Mouse (Mus musculus) brown adipose tissue, adult 24 weeks (tissue): Measurements from ENCODE around the gene Fam171a2. TPM values are rescaled to one million over a fixed set of nuclear protein-coding genes. Genes with fewer than 3 reads are reported as not detected.

Source experiments
- H3K27ac ChIP-seq: fragments of 200-500 bp; replicated peaks from 2 replicates; pipeline ENCODE4 v1.5.1; 2012; ENCODE audit warnings: low read depth, mild to moderate bottlenecking, low read length
- H3K4me1 ChIP-seq: fragments of 200-500 bp; 2 replicates; pipeline ENCODE4 v1.6.1; 2012; ENCODE audit warnings: low read length, mixed read lengths; ENCODE audit not compliant: control insufficient read depth, insufficient read depth, insufficient read length
- H3K4me3 ChIP-seq: fragments of 200-500 bp; 2 replicates; pipeline ENCODE4 v1.5.1; 2012; ENCODE audit warnings: low read depth, mild to moderate bottlenecking, low read length, moderate library complexity; ENCODE audit not compliant: insufficient read depth
- polyA plus RNA-seq: library from polyadenylated mRNA; stranded (reverse); fragments of >200 nt; gene quantifications from 2 replicates; pipeline ENCODE4 v1.2.4, GENCODE M21; 2012; ENCODE audit not compliant: missing spikeins, insufficient read depth, insufficient read length

The Fam171a2 gene
- polyA plus RNA-seq, 1 experiment: 1.0 TPM

- Histone ChIP-seq H3K4me3 (no peak overlapping the region), H3K27ac (no peak overlapping the region), H3K4me1 (peaks cover 14% of the 10 kb centered on the region; the same call in 1 of the 2 replicates)
These were observed 13.6 kb downstream of the Fam171a2 start for GRCm38 (mm10) chr11:102433866-102434265.

GRCm38 (mm10) chr11:102432896-102433295, 14.6 kb downstream of the Fam171a2 start:
- Histone ChIP-seq H3K4me3 (peak overlapping the region; percentile 53), H3K4me1 (peaks cover 14% of the 10 kb centered on the region; the same call in 1 of the 2 replicates), H3K27ac (peak overlapping the region; percentile 52)

- peak overlapping the region; percentile 53 for H3K4me3 ChIP-seq
- peak overlapping the region; percentile 51 for H3K27ac ChIP-seq
- H3K4me1 ChIP-seq: peaks cover 14% of the 10 kb centered on the region; the same call in 1 of the 2 replicates
These were observed 15.2 kb downstream of the Fam171a2 start for GRCm38 (mm10) chr11:102432115-102432843.

GRCm38 (mm10) chr11:102431728-102432114, 15.8 kb downstream of the Fam171a2 start:
- H3K27ac ChIP-seq: peak overlapping the region; percentile 51
- peak overlapping the region; percentile 53 for H3K4me3 ChIP-seq
- peaks cover 16% of the 10 kb centered on the region; the same call in 1 of the 2 replicates for H3K4me1 ChIP-seq

- H3K4me3 ChIP-seq: peak overlapping the region; percentile 79
- H3K4me1 ChIP-seq: peaks cover 16% of the 10 kb centered on the region; the same call in 1 of the 2 replicates
- H3K27ac ChIP-seq: peak overlapping the region; percentile 71
These were observed 16.4 kb downstream of the Fam171a2 start for GRCm38 (mm10) chr11:102431018-102431645.

- Histone ChIP-seq H3K27ac (peak within 1 kb of the TSS; percentile 71), H3K4me1 (peaks cover 14% of the 10 kb centered on the region), H3K4me3 (peak within 1 kb of the TSS; percentile 79)
These were observed 17.1 kb downstream of the Fam171a2 start, which contains the start of gene Grn for GRCm38 (mm10) chr11:102430121-102431017. Grn (plus strand) TSS chr11:102430315.

GRCm38 (mm10) chr11:102429551-102429950, 17.9 kb downstream of the Fam171a2 start:
- H3K27ac ChIP-seq: peak overlapping the region; percentile 42
- H3K4me1 ChIP-seq: peaks cover 15% of the 10 kb centered on the region
- H3K4me3 ChIP-seq: peak overlapping the region; percentile 79

- H3K4me3 ChIP-seq: peak overlapping the region; percentile 79
- peaks cover 15% of the 10 kb centered on the region for H3K4me1 ChIP-seq
- H3K27ac ChIP-seq: peak overlapping the region; percentile 45
These were observed 18.4 kb downstream of the Fam171a2 start for GRCm38 (mm10) chr11:102428981-102429540.

GRCm38 (mm10) chr11:102425555-102426316, 21.7 kb downstream of the Fam171a2 start:
- Histone ChIP-seq H3K4me1 (peaks cover 4% of the 10 kb centered on the region; the same call in 1 of the 2 replicates), H3K27ac (peak overlapping the region; percentile 66), H3K4me3 (no peak overlapping the region)

GRCm38 (mm10) chr11:102424666-102425065, 22.8 kb downstream of the Fam171a2 start:
- H3K4me1 ChIP-seq: peaks cover 4% of the 10 kb centered on the region; the same call in 1 of the 2 replicates
- no peak overlapping the region; the same call in 1 of the 2 replicates for H3K27ac ChIP-seq
- H3K4me3 ChIP-seq: no peak overlapping the region

- no peak overlapping the region for H3K27ac ChIP-seq
- H3K4me3 ChIP-seq: no peak overlapping the region
- H3K4me1 ChIP-seq: peaks cover 2% of the 10 kb centered on the region; the same call in 1 of the 2 replicates
These were observed 25.9 kb downstream of the Fam171a2 start for GRCm38 (mm10) chr11:102421559-102421958.

- Histone ChIP-seq H3K27ac (no peak overlapping the region), H3K4me3 (no peak overlapping the region), H3K4me1 (no peaks in the 10 kb centered on the region)
These were observed 28.6 kb downstream of the Fam171a2 start for GRCm38 (mm10) chr11:102418887-102419286.

- H3K27ac ChIP-seq: no peak overlapping the region
- no peaks in the 10 kb centered on the region for H3K4me1 ChIP-seq
- H3K4me3 ChIP-seq: no peak overlapping the region
These were observed 30.3 kb downstream of the Fam171a2 start for GRCm38 (mm10) chr11:102417160-102417559.
